Mouse (Mus musculus) stomach, embryonic 16.5 days (tissue): ENCODE measurements at regions not wholly inside any gene's neighbourhood (a gene's known extent, or its start where the extent isn't known, plus 50 kb on each side); places are given as distances from the start of the nearest gene placed in this dataset.
A peak's percentile ranks its signal among the peaks of the same experiment; 100 is the strongest.

Experiments
- ATAC-seq: fragments of 200-750 bp; cut with Nextera tagmentation; 2 replicates; pipeline ENCODE4 v1.8.0; 2017; ENCODE audit warnings: moderate number of reproducible peaks, moderate TSS enrichment; ENCODE audit not compliant: insufficient read depth, low FRiP score
- H3K27ac ChIP-seq: fragments of 300-500 bp; sonication (generic); 2 replicates; pipeline ENCODE4 v1.5.1; 2014; ENCODE audit warnings: low read length
- H3K27me3 ChIP-seq: fragments of 300-500 bp; sonication (generic); 2 replicates; pipeline ENCODE4 v1.6.1; 2014; ENCODE audit warnings: low read length, control low read depth, mixed read lengths; ENCODE audit not compliant: control insufficient read depth, insufficient read depth
- H3K36me3 ChIP-seq: fragments of 300-500 bp; sonication (generic); 2 replicates; pipeline ENCODE4 v1.6.1; 2014; ENCODE audit warnings: low read length; ENCODE audit not compliant: control insufficient read depth, insufficient read depth
- H3K4me1 ChIP-seq: fragments of 300-500 bp; sonication (generic); 2 replicates; pipeline ENCODE4 v1.6.1; 2014; ENCODE audit warnings: low read length, control low read depth, mixed read lengths; ENCODE audit not compliant: control insufficient read depth, insufficient read depth
- H3K4me2 ChIP-seq: fragments of 300-500 bp; sonication (generic); 2 replicates; pipeline ENCODE4 v1.6.1; 2014; ENCODE audit warnings: low read depth, low read length, mixed read lengths
- H3K4me3 ChIP-seq: fragments of 300-500 bp; sonication (generic); replicated peaks from 2 replicates; pipeline ENCODE4 v1.5.1; 2014; ENCODE audit warnings: mild to moderate bottlenecking, low read length
- H3K9ac ChIP-seq: fragments of 300-500 bp; sonication (generic); 2 replicates; pipeline ENCODE4 v1.6.1; 2014; ENCODE audit warnings: low read length
- H3K9me3 ChIP-seq: fragments of 300-500 bp; sonication (generic); replicated peaks from 2 replicates; pipeline ENCODE4 v1.6.1; 2016; ENCODE audit warnings: low read length, control low read depth; ENCODE audit not compliant: control insufficient read depth
- WGBS: fragments of 180-500 bp; shearing (Covaris S2); extraction: QIAGEN DNeasy Blood & Tissue Kit; methylation state at CpG from one replicate; pipeline ENCODE4 v1.1.7; 2014; 5-methylcytosine and 5-hydroxymethylcytosine counted together

GRCm38 (mm10) chr1:73457261-73457660 lies 441.6 kb upstream of the Tnp1 start:
- WGBS, result 72% methylated on average over 2 of the region's 2 CpGs

GRCm38 (mm10) chr1:73456359-73457062 lies 440.8 kb upstream of the Tnp1 start:
- ATAC-seq, result no peak
- WGBS, result 52% methylated on average over 8 of the region's 8 CpGs
- no peaks in the 10 kb centered on the region for H3K9me3 ChIP-seq
- H3K4me2 ChIP-seq, result no peak overlapping the region
- no peaks in the 10 kb centered on the region for H3K27me3 ChIP-seq
- no peaks in the 10 kb centered on the region for H3K36me3 ChIP-seq
- H3K9ac ChIP-seq, result no peak overlapping the region
- no peaks in the 10 kb centered on the region for H3K4me1 ChIP-seq
- H3K27ac ChIP-seq, result no peak overlapping the region
- H3K4me3 ChIP-seq, result no peak overlapping the region

More at GRCm38 (mm10) chr1:73457261-73457660, 441.6 kb upstream of the Tnp1 start:
- H3K4me1 ChIP-seq, result no peaks in the 10 kb centered on the region
- H3K36me3 ChIP-seq, result no peaks in the 10 kb centered on the region
- no peak overlapping the region for H3K4me3 ChIP-seq
- no peak overlapping the region for H3K4me2 ChIP-seq
- H3K27me3 ChIP-seq, result no peaks in the 10 kb centered on the region
- H3K27ac ChIP-seq, result no peak overlapping the region
- no peak overlapping the region for H3K9ac ChIP-seq
- no peaks in the 10 kb centered on the region for H3K9me3 ChIP-seq
- no peak for ATAC-seq

GRCm38 (mm10) chr1:73444216-73444890 lies 428.6 kb upstream of the Tnp1 start:
- Histone ChIP-seq H3K4me1 (no peaks in the 10 kb centered on the region), H3K27ac (peak overlapping the region; percentile 14; the same call in 1 of the 2 replicates), H3K4me2 (no peak overlapping the region), H3K36me3 (no peaks in the 10 kb centered on the region), H3K27me3 (no peaks in the 10 kb centered on the region), H3K9ac (no peak overlapping the region), H3K9me3 (0 out of 2 replicates have a peak, but pooled peaks cover 6% of the 10 kb centered on the region), H3K4me3 (no peak overlapping the region)
- WGBS, result 35% methylated on average over 6 of the region's 6 CpGs
- peak; percentile 40; the same call in 1 of the 2 replicates for ATAC-seq

GRCm38 (mm10) chr1:73438385-73438784 lies 422.7 kb upstream of the Tnp1 start:
- WGBS, result 30% methylated on average over 8 of the region's 8 CpGs
- Histone ChIP-seq H3K9me3 (0 out of 2 replicates have a peak, but pooled peaks cover 6% of the 10 kb centered on the region), H3K36me3 (no peaks in the 10 kb centered on the region), H3K4me1 (no peaks in the 10 kb centered on the region), H3K9ac (no peak overlapping the region), H3K4me3 (no peak overlapping the region), H3K27me3 (no peaks in the 10 kb centered on the region), H3K27ac (no peak overlapping the region), H3K4me2 (no peak overlapping the region)
- no peak for ATAC-seq

- H3K36me3 ChIP-seq, result no peaks in the 10 kb centered on the region
- WGBS, result 61% methylated on average over 4 of the region's 4 CpGs
- H3K4me1 ChIP-seq, result peaks cover 3% of the 10 kb centered on the region; the same call in 1 of the 2 replicates
- H3K9ac ChIP-seq, result no peak overlapping the region
- no peak overlapping the region for H3K4me3 ChIP-seq
- H3K9me3 ChIP-seq, result no peaks in the 10 kb centered on the region
- H3K27ac ChIP-seq, result peak overlapping the region; percentile 25; the same call in 1 of the 2 replicates
- ATAC-seq, result no peak
- no peak overlapping the region for H3K4me2 ChIP-seq
- no peaks in the 10 kb centered on the region for H3K27me3 ChIP-seq
These were observed 412.4 kb upstream of the Tnp1 start for GRCm38 (mm10) chr1:73428101-73428500.

- peaks cover 3% of the 10 kb centered on the region; the same call in 1 of the 2 replicates for H3K4me1 ChIP-seq
- H3K36me3 ChIP-seq, result no peaks in the 10 kb centered on the region
- whole genome bisulfite sequencing, result 28% methylated on average over 7 of the region's 7 CpGs
- no peak overlapping the region for H3K9ac ChIP-seq
- no peak for ATAC-seq
- no peak overlapping the region for H3K27ac ChIP-seq
- no peak overlapping the region for H3K4me2 ChIP-seq
- no peaks in the 10 kb centered on the region for H3K27me3 ChIP-seq
- H3K4me3 ChIP-seq, result no peak overlapping the region
- no peaks in the 10 kb centered on the region for H3K9me3 ChIP-seq
These were observed 409.3 kb upstream of the Tnp1 start for GRCm38 (mm10) chr1:73425049-73425448.

- no peaks in the 10 kb centered on the region for H3K27me3 ChIP-seq
- H3K4me1 ChIP-seq, result no peaks in the 10 kb centered on the region
- no peaks in the 10 kb centered on the region for H3K9me3 ChIP-seq
- 70% methylated on average over 2 of the region's 2 CpGs for whole genome bisulfite sequencing
- no peak overlapping the region for H3K27ac ChIP-seq
- no peak overlapping the region for H3K4me3 ChIP-seq
- ATAC-seq, result no peak
- H3K9ac ChIP-seq, result no peak overlapping the region
- H3K36me3 ChIP-seq, result no peaks in the 10 kb centered on the region
- H3K4me2 ChIP-seq, result no peak overlapping the region
These were observed 402.5 kb upstream of the Tnp1 start for GRCm38 (mm10) chr1:73418196-73418595.

GRCm38 (mm10) chr1:73411452-73411851 lies 395.7 kb upstream of the Tnp1 start:
- Histone ChIP-seq H3K9ac (no peak overlapping the region), H3K9me3 (no peaks in the 10 kb centered on the region), H3K4me2 (no peak overlapping the region), H3K4me1 (no peaks in the 10 kb centered on the region), H3K4me3 (no peak overlapping the region), H3K27ac (no peak overlapping the region), H3K36me3 (no peaks in the 10 kb centered on the region), H3K27me3 (no peaks in the 10 kb centered on the region)
- 92% methylated on average over 2 of the region's 2 CpGs for WGBS
- no peak for ATAC-seq

GRCm38 (mm10) chr1:73399178-73399577 lies 383.5 kb upstream of the Tnp1 start:
- H3K9ac ChIP-seq, result no peak overlapping the region; the same call in 1 of the 2 replicates
- H3K4me2 ChIP-seq, result no peak overlapping the region
- 0 out of 2 replicates have a peak, but pooled peaks cover 4% of the 10 kb centered on the region for H3K4me1 ChIP-seq
- peak; percentile 75; the same call in 1 of the 2 replicates for ATAC-seq
- H3K36me3 ChIP-seq, result no peaks in the 10 kb centered on the region
- no peaks in the 10 kb centered on the region for H3K9me3 ChIP-seq
- no peaks in the 10 kb centered on the region for H3K27me3 ChIP-seq
- WGBS, result 23% methylated on average over 3 of the region's 3 CpGs
- H3K4me3 ChIP-seq, result no peak overlapping the region
- H3K27ac ChIP-seq, result peak overlapping the region; percentile 30
